Mouse (Mus musculus) hindbrain, embryonic 16.5 days (tissue): Measurements from ENCODE around the gene Ccdc24. TPM values are rescaled to one million over a fixed set of nuclear protein-coding genes. Genes with fewer than 3 reads are reported as not detected.

Experiments
- ATAC-seq: fragments of 200-750 bp; cut with Nextera tagmentation; 2 replicates; pipeline ENCODE4 v1.8.0; 2017; ENCODE audit warnings: moderate TSS enrichment, moderate library complexity
- H3K27ac ChIP-seq: fragments of 300-500 bp; sonication (generic); 2 replicates; pipeline ENCODE4 v1.5.1; 2014; ENCODE audit warnings: low read depth, mild to moderate bottlenecking, control low read depth, low read length, moderate library complexity
- H3K27me3 ChIP-seq: fragments of 300-500 bp; sonication (generic); replicated peaks from 2 replicates; pipeline ENCODE4 v1.6.1; 2014; ENCODE audit warnings: low read length; ENCODE audit not compliant: control insufficient read depth, insufficient read depth
- H3K36me3 ChIP-seq: fragments of 300-500 bp; sonication (generic); 2 replicates; pipeline ENCODE4 v1.6.1; 2014; ENCODE audit warnings: mild to moderate bottlenecking, low read length, moderate library complexity, mixed read lengths; ENCODE audit not compliant: control insufficient read depth, insufficient read depth
- H3K4me1 ChIP-seq: fragments of 300-500 bp; sonication (generic); 2 replicates; pipeline ENCODE4 v1.6.1; 2014; ENCODE audit warnings: low read depth, low read length; ENCODE audit not compliant: control insufficient read depth, insufficient read depth
- H3K4me2 ChIP-seq: fragments of 300-500 bp; sonication (generic); 2 replicates; pipeline ENCODE4 v1.6.1; 2014; ENCODE audit warnings: mild to moderate bottlenecking, low read length, control low read depth, moderate library complexity
- H3K4me3 ChIP-seq: fragments of 300-500 bp; sonication (generic); 2 replicates; pipeline ENCODE4 v1.5.1; 2014; ENCODE audit warnings: mild to moderate bottlenecking, low read length, control low read depth, moderate library complexity
- H3K9ac ChIP-seq: fragments of 300-500 bp; sonication (generic); 2 replicates; pipeline ENCODE4 v1.6.1; 2014; ENCODE audit warnings: low read depth, mild to moderate bottlenecking, control low read depth, low read length, moderate library complexity
- H3K9me3 ChIP-seq: fragments of 300-500 bp; sonication (generic); 2 replicates; pipeline ENCODE4 v1.6.1; 2014; ENCODE audit warnings: mild to moderate bottlenecking, low read length, moderate library complexity; ENCODE audit not compliant: control insufficient read depth
- WGBS: fragments of 180-500 bp; shearing (Covaris S2); extraction: QIAGEN DNeasy Blood & Tissue Kit; methylation state at CpG from one replicate; pipeline ENCODE4 v1.1.7; 2014; 5-methylcytosine and 5-hydroxymethylcytosine counted together
- polyA plus RNA-seq: library from polyadenylated mRNA; unstranded; fragments of >200 nt; fragmentation: Nextera tagmentation; extraction: Ambion mirVana; gene quantifications from 2 replicates; pipeline ENCODE4 v1.2.1, GENCODE M21; 2015

Gene Ccdc24
- polyA plus RNA-seq, 1 experiment from 2014 or later, result 2.2 TPM

GRCm38 (mm10) chr4:117834457-117834844 is 37.9 kb downstream of the Ccdc24 start, which contains the start of gene Slc6a9:
TSS of gene Slc6a9 (plus strand) at chr4:117834506.
- WGBS, result 25% methylated on average over 3 of the region's 3 CpGs
- H3K27me3 ChIP-seq, result peaks cover 3% of the 10 kb centered on the region; the same call in 1 of the 2 replicates
- no peaks in the 10 kb centered on the region for H3K36me3 ChIP-seq
- peak within 1 kb of the TSS; percentile 93 for H3K27ac ChIP-seq
- H3K9me3 ChIP-seq, result no peaks in the 10 kb centered on the region
- peak within 1 kb of the TSS; percentile 89 for H3K4me2 ChIP-seq
- no peak for ATAC-seq
- H3K4me3 ChIP-seq, result peak within 1 kb of the TSS; percentile 83
- peaks cover 10% of the 10 kb centered on the region for H3K4me1 ChIP-seq
- peak within 1 kb of the TSS; percentile 90 for H3K9ac ChIP-seq

GRCm38 (mm10) chr4:117831920-117832691 is 40.3 kb downstream of the Ccdc24 start:
- Histone ChIP-seq H3K27me3 (peaks cover 3% of the 10 kb centered on the region; the same call in 1 of the 2 replicates), H3K4me3 (no peak overlapping the region), H3K9me3 (no peaks in the 10 kb centered on the region), H3K27ac (no peak overlapping the region), H3K9ac (no peak overlapping the region), H3K36me3 (no peaks in the 10 kb centered on the region), H3K4me1 (peaks cover 10% of the 10 kb centered on the region), H3K4me2 (no peak overlapping the region)
- WGBS, result 85% methylated on average over 9 of the region's 9 CpGs
- ATAC-seq, result no peak

- peaks cover 10% of the 10 kb centered on the region for H3K4me1 ChIP-seq
- no peaks in the 10 kb centered on the region for H3K36me3 ChIP-seq
- 71% methylated on average over 2 of the region's 2 CpGs for WGBS
- H3K9ac ChIP-seq, result no peak overlapping the region
- no peak overlapping the region for H3K4me3 ChIP-seq
- H3K27me3 ChIP-seq, result peaks cover 3% of the 10 kb centered on the region; the same call in 1 of the 2 replicates
- no peak overlapping the region for H3K27ac ChIP-seq
- no peaks in the 10 kb centered on the region for H3K9me3 ChIP-seq
- H3K4me2 ChIP-seq, result no peak overlapping the region
- ATAC-seq, result no peak
Observed at GRCm38 (mm10) chr4:117831499-117831898, 40.9 kb downstream of the Ccdc24 start.

- WGBS, result 90% methylated on average over 9 of the region's 9 CpGs
- Histone ChIP-seq H3K9me3 (no peaks in the 10 kb centered on the region), H3K4me1 (peaks cover 10% of the 10 kb centered on the region), H3K36me3 (no peaks in the 10 kb centered on the region), H3K9ac (no peak overlapping the region), H3K4me3 (no peak overlapping the region), H3K4me2 (no peak overlapping the region), H3K27me3 (peaks cover 3% of the 10 kb centered on the region; the same call in 1 of the 2 replicates), H3K27ac (no peak overlapping the region)
- no peak for ATAC-seq
Observed at GRCm38 (mm10) chr4:117830801-117831200, 41.6 kb downstream of the Ccdc24 start.

- peaks cover 10% of the 10 kb centered on the region for H3K4me1 ChIP-seq
- WGBS, result 18% methylated on average over 5 of the region's 5 CpGs
- peak; percentile 38 for ATAC-seq
- no peaks in the 10 kb centered on the region for H3K36me3 ChIP-seq
- H3K4me3 ChIP-seq, result no peak overlapping the region
- no peaks in the 10 kb centered on the region for H3K9me3 ChIP-seq
- H3K27me3 ChIP-seq, result peaks cover 3% of the 10 kb centered on the region; the same call in 1 of the 2 replicates
- H3K4me2 ChIP-seq, result peak overlapping the region; percentile 34
- no peak overlapping the region; the same call in 1 of the 2 replicates for H3K9ac ChIP-seq
- H3K27ac ChIP-seq, result no peak overlapping the region
Observed at GRCm38 (mm10) chr4:117830124-117830551, 42.2 kb downstream of the Ccdc24 start.

- Histone ChIP-seq H3K9ac (no peak overlapping the region; the same call in 1 of the 2 replicates), H3K36me3 (no peaks in the 10 kb centered on the region), H3K9me3 (no peaks in the 10 kb centered on the region), H3K4me1 (peaks cover 5% of the 10 kb centered on the region), H3K4me2 (peak overlapping the region; percentile 34), H3K27ac (no peak overlapping the region), H3K27me3 (peaks cover 3% of the 10 kb centered on the region; the same call in 1 of the 2 replicates), H3K4me3 (no peak overlapping the region)
- 9% methylated on average over 12 of the region's 12 CpGs for WGBS
- ATAC-seq, result peak; percentile 43; the same call in 1 of the 2 replicates
Observed at GRCm38 (mm10) chr4:117829260-117830123, 42.9 kb downstream of the Ccdc24 start.

- peaks cover 3% of the 10 kb centered on the region; the same call in 1 of the 2 replicates for H3K27me3 ChIP-seq
- no peaks in the 10 kb centered on the region for H3K9me3 ChIP-seq
- no peaks in the 10 kb centered on the region for H3K36me3 ChIP-seq
- WGBS, result 65% methylated on average over 8 of the region's 8 CpGs
- H3K27ac ChIP-seq, result no peak overlapping the region
- no peak overlapping the region for H3K4me3 ChIP-seq
- ATAC-seq, result no peak
- H3K4me1 ChIP-seq, result peaks cover 4% of the 10 kb centered on the region; the same call in 1 of the 2 replicates
- H3K4me2 ChIP-seq, result no peak overlapping the region
- no peak overlapping the region for H3K9ac ChIP-seq
Observed at GRCm38 (mm10) chr4:117828572-117829145, 43.7 kb downstream of the Ccdc24 start.

- H3K9me3 ChIP-seq, result 0 out of 2 replicates have a peak, but pooled peaks cover 2% of the 10 kb centered on the region
- WGBS, result 95% methylated on average over 10 of the region's 10 CpGs
Observed at GRCm38 (mm10) chr4:117818032-117818431, 54.3 kb downstream of the Ccdc24 start.

More at GRCm38 (mm10) chr4:117818032-117818431, 54.3 kb downstream of the Ccdc24 start:
- no peaks in the 10 kb centered on the region for H3K4me1 ChIP-seq
- no peaks in the 10 kb centered on the region for H3K36me3 ChIP-seq
- H3K4me3 ChIP-seq, result no peak overlapping the region
- no peak overlapping the region for H3K27ac ChIP-seq
- no peaks in the 10 kb centered on the region for H3K27me3 ChIP-seq
- ATAC-seq, result no peak
- H3K9ac ChIP-seq, result no peak overlapping the region
- no peak overlapping the region for H3K4me2 ChIP-seq
